Mouse (Mus musculus) cerebellum, adult 2 months (tissue): ENCODE data around the gene Car10.

Source experiments
- CTCF ChIP-seq: fragments of 200-500 bp; IDR thresholded peaks from 2 replicates; pipeline ENCODE4 v1.5.1; 2011; ENCODE audit warnings: low read depth, mild to moderate bottlenecking, control low read depth, low read length, moderate library complexity, borderline replicate concordance; ENCODE audit not compliant: insufficient read depth
- POLR2A ChIP-seq: fragments of 200-500 bp; IDR thresholded peaks from 2 replicates; pipeline ENCODE4 v1.6.1; 2011; ENCODE audit warnings: low read length, control low read depth, borderline replicate concordance; ENCODE audit not compliant: insufficient read depth

- TF ChIP-seq POLR2A (no peak), CTCF (no peak)
These were observed 349.7 kb downstream of the Car10 start for GRCm38 (mm10) chr11:93447566-93447965.
